Mouse (Mus musculus): ENCODE data around the gene Epha5.

The Epha5 gene

GRCm38 (mm10) chr5:84417062-84417879, at the start of gene Epha5:
Epha5 (minus strand) TSS chr5:84417382.
- peak; percentile 42 for DNase-seq

DNA sequence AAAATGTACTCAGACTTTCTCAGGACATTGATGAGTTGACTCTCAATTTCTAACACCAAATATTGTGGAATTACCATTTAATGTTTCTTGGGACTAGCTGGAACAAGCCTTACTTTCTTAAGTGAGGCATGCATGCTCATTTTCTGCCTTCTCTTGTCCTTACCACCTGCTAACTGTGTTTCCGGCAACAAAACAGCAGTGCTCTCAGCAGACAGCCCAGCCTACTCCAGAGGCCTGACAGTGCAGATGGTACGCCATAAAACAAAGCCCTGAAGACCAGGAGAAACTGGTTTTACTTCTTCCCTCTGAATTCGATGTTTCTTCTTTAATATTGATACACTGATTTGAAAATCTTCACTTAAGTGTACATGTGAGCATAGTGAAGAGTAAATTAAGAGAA, 39.0 kb upstream of the Epha5 start:
- no peak for DNase-seq

GRCm38 (mm10) chr5:84454641-84455040, 37.5 kb upstream of the Epha5 start:
- DNase-seq = no peak

DNA sequence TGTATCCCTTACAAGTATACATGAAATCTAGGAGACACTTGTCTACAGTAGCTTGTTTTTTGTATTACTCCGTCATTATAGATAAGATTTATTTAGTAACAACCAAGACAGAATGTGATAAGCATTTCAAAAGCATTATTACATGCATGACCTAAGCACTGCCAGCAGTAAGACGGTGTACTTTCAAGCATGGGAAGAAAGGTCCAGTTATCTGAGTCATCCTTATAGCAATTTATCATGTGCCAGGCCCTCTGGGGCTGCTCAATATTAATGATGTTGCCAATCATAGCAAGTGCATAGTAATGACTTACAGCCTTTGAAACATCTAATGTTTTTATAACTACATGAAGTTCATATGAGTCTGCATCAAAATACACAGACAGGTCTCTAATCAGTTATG, 36.7 kb upstream of the Epha5 start:
- DNase-seq = no peak

GRCm38 (mm10) chr5:84440232-84440631, 23.1 kb upstream of the Epha5 start:
- no peak for DNase-seq

DNA sequence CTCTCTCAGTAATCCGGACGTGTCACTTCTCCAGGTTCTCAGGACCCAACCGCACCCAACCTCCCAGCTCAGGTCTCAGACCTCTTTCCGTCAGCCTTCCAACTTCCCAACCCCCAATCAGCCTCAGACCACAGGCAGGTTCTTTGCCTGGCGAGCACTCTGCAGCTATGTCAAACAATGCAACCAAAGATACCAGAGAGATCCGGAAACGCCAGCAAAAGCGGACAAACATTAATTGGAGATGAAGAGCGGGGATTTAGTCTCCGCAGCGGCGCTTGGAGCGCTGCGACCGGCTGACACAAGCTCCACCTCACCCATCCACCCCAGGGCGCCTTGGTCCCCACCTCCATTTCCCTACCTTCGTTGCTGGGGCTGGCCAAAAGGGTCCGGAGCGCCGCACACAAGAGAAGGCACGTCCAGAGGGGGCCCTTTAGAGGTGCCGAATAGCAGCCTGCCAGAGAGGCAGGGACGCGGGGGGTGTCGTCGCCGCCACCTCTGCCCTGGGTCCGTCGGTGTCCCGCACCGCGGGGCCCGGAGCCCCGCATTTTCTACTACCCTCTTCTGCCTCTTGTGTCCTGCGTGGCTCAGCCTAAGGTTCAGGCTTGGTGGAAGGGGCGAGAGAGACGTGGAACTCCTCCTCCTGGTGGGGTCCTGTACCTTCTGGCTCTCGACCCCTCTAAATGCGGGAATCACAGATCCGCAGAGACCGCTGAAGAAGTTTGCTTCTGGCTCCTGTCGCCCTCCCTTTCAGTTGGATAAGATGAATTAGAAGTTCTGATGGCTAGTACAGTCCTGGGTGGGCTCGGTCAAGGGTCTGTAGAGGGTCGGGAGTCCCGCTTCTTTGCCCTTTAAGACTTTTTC, 991 bp downstream of the Epha5 start:
- peak; percentile 6 for DNase-seq

DNA sequence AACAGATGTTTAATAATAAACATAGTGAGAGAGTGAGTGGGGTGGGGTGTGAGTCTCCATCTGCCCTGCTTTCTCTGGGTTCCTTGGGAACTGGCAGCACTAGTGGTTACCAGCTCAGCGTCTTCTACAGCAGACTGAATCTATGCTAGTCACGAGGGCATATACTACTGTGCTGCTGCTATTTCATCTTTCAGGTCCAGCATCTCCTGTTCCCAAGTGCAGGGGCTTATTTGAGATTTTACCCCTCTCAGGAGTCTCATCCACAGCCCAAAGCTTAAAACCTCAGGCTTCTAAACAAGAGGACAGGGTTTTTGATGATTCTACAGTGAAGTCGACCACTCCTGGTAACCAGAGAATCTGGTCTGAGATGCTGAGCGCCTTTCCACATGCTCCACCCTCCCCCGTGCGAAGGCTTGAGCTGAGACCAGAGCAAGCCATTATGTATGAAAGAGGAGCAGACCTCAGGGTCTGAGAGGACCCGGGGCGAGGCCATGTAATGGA, 2.2 kb downstream of the Epha5 start:
- DNase-seq = no peak

DNA sequence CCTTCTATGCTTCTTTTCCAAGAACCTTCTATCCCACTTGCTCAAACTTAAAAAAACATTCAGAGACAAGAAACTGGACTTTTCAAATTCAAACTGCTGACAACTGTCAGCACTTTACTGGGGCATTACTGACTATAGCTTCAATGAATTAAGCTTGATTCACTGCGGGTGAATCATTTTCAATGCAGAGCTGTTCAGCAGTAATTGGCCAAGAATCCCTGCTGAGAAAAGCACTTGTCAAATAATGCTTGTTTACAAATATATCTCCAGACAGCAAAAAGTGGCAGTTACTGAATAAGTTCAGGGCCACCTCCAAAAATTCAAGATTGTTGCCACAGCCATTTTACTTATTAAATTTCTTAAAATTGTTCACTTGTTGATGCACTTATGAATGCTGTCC, 4.2 kb downstream of the Epha5 start:
- DNase-seq = no peak

GRCm38 (mm10) chr5:84408370-84408769, 8.8 kb downstream of the Epha5 start:
- DNase-seq = no peak

- DNase-seq = no peak
Observed at GRCm38 (mm10) chr5:84397085-84397484, 20.1 kb downstream of the Epha5 start.

GRCm38 (mm10) chr5:84365334-84365733, 51.8 kb downstream of the Epha5 start:
- no peak for DNase-seq

DNA sequence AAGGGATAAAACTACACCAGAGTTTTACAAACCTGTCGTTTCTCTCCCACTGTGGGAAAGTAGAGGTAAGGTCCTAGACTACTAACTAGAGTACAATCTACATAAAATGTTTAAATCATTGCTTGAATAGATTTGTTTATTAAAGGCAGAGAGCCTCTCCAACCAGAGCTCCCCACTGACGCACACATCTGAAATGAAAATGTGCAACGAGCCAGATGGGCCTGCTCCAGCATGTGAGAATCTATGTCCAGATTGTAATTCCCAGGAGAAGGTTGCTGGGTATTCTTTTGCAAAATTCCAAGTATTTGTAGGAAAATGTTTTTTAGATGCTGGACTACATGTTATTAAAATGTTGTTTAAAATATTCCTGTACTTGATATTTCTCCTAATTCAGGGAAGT, 57.8 kb downstream of the Epha5 start:
- DNase-seq = no peak

GRCm38 (mm10) chr5:84353069-84353468, 64.1 kb downstream of the Epha5 start:
- DNase-seq = no peak

DNA sequence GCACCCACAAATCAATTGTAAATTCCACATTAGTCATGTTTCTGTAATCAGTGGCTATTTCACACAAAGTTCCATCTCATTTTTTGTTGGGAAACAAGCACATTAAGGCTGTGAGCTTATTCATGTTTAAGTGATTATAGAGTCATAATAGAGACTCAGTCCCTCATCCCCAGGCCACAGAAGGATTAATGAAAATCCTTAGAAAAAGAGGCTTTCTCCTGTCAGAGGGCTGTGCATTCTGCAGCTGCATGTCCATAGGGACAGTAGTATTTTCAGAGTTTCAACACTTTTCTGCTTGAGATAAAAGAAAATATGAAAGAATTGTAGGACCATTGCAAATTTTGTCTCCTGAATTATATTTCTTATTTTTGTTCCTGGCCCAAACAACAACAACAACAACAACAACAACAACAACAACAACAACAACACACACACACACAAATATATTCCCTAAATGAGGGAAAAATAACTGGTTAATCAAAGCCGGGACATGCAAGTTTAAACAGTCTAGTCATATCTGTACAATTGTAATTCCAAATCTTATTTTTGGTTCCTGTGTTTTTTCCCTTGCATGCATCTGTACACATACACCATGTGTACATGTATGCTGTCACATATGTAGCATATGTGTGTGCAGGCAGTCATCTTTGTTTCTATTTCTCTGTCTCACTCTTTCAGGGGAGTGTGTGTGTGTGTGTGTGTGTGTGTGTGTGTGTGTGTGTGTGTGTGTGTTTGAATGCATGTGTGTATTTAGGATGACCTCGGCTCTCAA, 70.3 kb downstream of the Epha5 start:
- DNase-seq = no peak

DNA sequence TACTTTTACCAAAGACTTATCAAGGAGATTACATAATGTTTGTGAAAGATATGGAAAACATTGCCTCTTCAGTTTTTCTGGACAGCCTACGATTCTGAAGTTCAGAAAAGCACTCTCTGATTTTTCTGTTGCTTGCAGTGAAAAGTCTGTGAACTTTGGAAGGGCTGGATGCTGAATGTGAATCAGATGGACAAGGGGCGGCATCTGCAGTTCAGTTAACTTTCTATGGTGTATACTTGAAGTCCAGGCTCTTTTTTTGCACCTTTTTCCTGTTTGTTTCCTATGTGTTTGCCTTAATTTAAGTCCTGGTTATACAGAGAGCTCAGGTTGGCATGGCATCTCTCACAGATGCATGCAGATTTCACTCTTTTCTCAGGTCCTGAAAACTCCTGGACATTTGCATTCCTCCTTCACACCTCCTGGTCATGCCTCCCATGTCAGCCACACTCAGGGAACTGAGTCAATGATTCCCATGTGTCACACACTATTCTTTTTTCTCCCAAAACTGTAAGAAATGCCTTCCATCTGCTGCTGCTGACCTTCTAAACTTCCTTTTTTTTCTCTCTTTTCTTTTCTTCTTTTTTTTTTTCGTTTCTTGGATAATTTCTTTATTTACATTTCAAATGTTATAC, 81.2 kb downstream of the Epha5 start:
- no peak for DNase-seq

- no peak for DNase-seq
Observed at GRCm38 (mm10) chr5:84334481-84334880, 82.7 kb downstream of the Epha5 start.

GRCm38 (mm10) chr5:84331631-84332030, 85.6 kb downstream of the Epha5 start:
- DNase-seq = no peak

- no peak for DNase-seq
Observed at GRCm38 (mm10) chr5:84320553-84320952, 96.6 kb downstream of the Epha5 start.

DNA sequence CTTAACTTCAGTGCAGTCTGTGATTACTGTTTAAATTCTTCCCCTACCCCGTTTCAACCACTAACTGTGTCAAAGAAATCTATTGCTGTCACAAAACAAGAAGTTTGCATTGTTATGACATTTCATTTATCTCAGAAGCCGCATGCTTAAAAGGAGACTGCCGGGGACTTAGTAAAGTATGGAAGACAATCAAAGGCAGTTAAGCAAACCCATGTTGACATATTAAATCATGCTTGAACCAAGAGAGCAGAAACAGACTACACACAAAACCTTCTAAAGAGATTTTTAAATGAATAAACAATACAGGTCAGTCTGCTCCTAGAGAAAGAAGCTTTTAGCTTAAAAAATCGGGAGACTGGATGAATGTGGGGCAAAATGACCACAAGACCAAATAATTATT, 97.0 kb downstream of the Epha5 start:
- no peak for DNase-seq

DNA sequence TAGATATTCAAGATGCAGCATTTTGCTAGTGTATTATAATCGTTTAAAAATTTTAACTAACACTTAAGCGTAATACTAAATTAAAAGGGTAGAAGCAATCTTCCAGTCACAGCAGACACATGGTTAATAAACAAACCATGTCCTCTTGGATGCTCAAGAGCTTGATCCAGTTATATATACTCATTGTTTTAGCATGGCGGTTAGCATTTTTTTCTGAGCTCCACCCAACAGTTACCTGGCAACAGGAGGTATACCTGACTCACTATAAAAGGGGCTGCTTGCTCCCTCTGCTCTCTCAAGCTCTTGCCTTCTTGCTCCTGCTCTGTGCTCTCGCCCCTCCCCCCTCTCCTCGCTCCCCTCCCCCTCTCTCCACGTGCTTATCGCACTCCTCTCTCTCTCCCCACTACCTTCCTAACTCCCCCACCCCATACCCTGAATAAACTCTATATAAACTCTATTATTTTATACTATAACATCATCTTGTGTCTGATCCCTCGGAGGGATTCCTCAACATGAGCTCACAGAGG, 98.3 kb downstream of the Epha5 start:
- DNase-seq = no peak

DNA sequence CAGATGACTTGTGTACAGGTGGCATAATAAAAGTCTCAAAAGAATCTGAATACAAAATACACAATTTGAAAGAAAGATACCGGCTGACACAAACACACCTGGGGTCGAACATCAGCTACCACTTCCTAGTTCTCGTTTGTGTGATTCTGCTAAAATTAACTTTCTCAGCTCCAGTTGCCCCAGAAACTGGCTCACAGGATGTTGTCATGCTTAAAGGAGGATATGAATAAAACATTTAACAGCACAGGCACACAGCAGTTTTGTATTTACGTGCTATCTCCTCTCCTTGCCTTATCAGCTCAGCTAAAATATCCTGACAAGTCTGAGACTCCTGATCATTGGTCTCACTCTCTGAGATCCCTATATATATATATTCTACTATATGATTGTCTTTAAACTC, 99.3 kb downstream of the Epha5 start:
- no peak for DNase-seq

- no peak for DNase-seq
Observed at GRCm38 (mm10) chr5:84313619-84314018, 103.6 kb downstream of the Epha5 start.
